Mouse (Mus musculus): ENCODE measurements around the gene Ptbp1. TPM values are rescaled to one million over a fixed set of nuclear protein-coding genes. Genes with fewer than 3 reads are reported as not detected.

Gene Ptbp1
- polyA plus RNA-seq, 2 experiments, result 84.5 to 126 TPM

DNA sequence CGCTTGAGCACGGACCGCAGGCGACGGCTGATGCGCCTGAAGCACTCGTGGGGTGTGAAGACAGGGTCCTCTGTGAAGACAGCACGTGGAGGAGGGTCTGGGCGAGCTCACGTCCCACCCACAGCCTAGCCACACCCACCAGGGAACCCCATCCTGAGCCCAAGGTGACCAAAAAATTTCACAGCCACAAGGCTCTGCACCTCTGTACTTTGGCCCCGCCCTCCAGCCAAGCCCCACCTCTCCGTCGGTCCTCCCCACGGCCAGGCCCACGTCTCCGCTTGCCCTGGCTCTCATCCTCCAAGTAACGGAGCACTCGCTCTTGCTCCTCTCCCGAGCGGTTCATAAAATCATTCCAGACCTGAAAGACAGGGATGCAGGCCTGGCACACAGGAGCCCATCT lies 58.2 kb downstream of the Ptbp1 start:
- Histone ChIP-seq H3K36me3 (replicated peaks; ENCODE audit: control insufficient read depth, insufficient read depth, low read depth) (no peaks in the 10 kb centered on the region), H3K27me3 (ENCODE audit: control insufficient read depth, insufficient read depth, low read length) (no peaks in the 10 kb centered on the region), H3K9me3 (ENCODE audit: control insufficient read depth, low read length) (no peaks in the 10 kb centered on the region), H3K27ac (no peak overlapping the region), H3K9ac (replicated peaks) (no peak overlapping the region), H3K4me1 (replicated peaks; ENCODE audit: control insufficient read depth in 2 of 2, insufficient read depth in 2 of 2, low read length in 1 of 2) (peaks cover 26 to 36% of the 10 kb centered on the region in 2 experiments), H3K4me3 (ENCODE audit: insufficient read depth in 1 of 2, low read depth in 2 of 2, low read length in 2 of 2) (no peak overlapping the region), H3K4me2 (ENCODE audit: low read depth) (no peak overlapping the region)
- TF ChIP-seq CTCF (IDR thresholded peaks at IDR 0.05; ENCODE audit: low read depth) (no peak), EP300 (IDR thresholded peaks at IDR 0.05; ENCODE audit: low read depth) (no peak)
- WGBS (ENCODE audit: insufficient replicate concordance), result 69% methylated on average over 20 of the region's 20 CpGs
- ATAC-seq (ENCODE audit: insufficient read depth) (no peak), DNase-seq (ENCODE audit: low read depth in 3 of 3, low spot score in 3 of 3) (no peak)

Small RNAs within 50 kb of the gene (microRNA-seq; reads per million reads assigned to microRNA genes)
- gene Mir6910, result not detected

Other genes with a start within 250 kb of the Ptbp1 start
Only the 30 nearest of the 33 such genes appear.
- gene Madcam1, start 189.9 kb upstream of the Ptbp1 start, polyA plus RNA-seq (2012; rRNA removed), result 0.05 and 0.10 TPM in 2 replicates
- 0.20 and 0.45 TPM in 2 replicates for gene Madcam1, start 189.9 kb upstream of the Ptbp1 start, polyA plus RNA-seq (2014; fragmentation: Nextera tagmentation; extraction: Ambion mirVana)
- 14.3 and 18.7 TPM in 2 replicates for gene Tpgs1, start 185.1 kb upstream of the Ptbp1 start, polyA plus RNA-seq (2012; rRNA removed)
- gene Tpgs1, start 185.1 kb upstream of the Ptbp1 start, polyA plus RNA-seq (2014; fragmentation: Nextera tagmentation; extraction: Ambion mirVana), result 24.5 and 25.7 TPM in 2 replicates
- gene Cdc34, start 172.2 kb upstream of the Ptbp1 start, polyA plus RNA-seq (2012; rRNA removed), result 106 and 127 TPM in 2 replicates
- 115 and 124 TPM in 2 replicates for gene Cdc34, start 172.2 kb upstream of the Ptbp1 start, polyA plus RNA-seq (2014; fragmentation: Nextera tagmentation; extraction: Ambion mirVana)
- gene Gzmm, start 165.4 kb upstream of the Ptbp1 start, polyA plus RNA-seq (2012; rRNA removed), result 0.13 TPM in 2 replicates
- gene Gzmm, start 165.4 kb upstream of the Ptbp1 start, polyA plus RNA-seq (2014; fragmentation: Nextera tagmentation; extraction: Ambion mirVana), result not detected in 2 replicates
- gene Bsg, start 149.9 kb upstream of the Ptbp1 start, polyA plus RNA-seq (2012; rRNA removed), result 469 and 579 TPM in 2 replicates
- 809 and 828 TPM in 2 replicates for gene Bsg, start 149.9 kb upstream of the Ptbp1 start, polyA plus RNA-seq (2014; fragmentation: Nextera tagmentation; extraction: Ambion mirVana)
- gene Hcn2, start 137.8 kb upstream of the Ptbp1 start, polyA plus RNA-seq (2012; rRNA removed), result 0.09 and 0.17 TPM in 2 replicates
- not detected in 2 replicates for gene Hcn2, start 137.8 kb upstream of the Ptbp1 start, polyA plus RNA-seq (2014; fragmentation: Nextera tagmentation; extraction: Ambion mirVana)
- 17.4 and 17.9 TPM in 2 replicates for gene Polrmt, start 107.8 kb upstream of the Ptbp1 start, polyA plus RNA-seq (2012; rRNA removed)
- 10.1 and 13.3 TPM in 2 replicates for gene Polrmt, start 107.8 kb upstream of the Ptbp1 start, polyA plus RNA-seq (2014; fragmentation: Nextera tagmentation; extraction: Ambion mirVana)
- gene Fgf22, start 99.4 kb upstream of the Ptbp1 start, polyA plus RNA-seq (2012; rRNA removed), result not detected in 2 replicates
- not detected in 2 replicates for gene Fgf22, start 99.4 kb upstream of the Ptbp1 start, polyA plus RNA-seq (2014; fragmentation: Nextera tagmentation; extraction: Ambion mirVana)
- gene Rnf126, start 87.5 kb upstream of the Ptbp1 start, polyA plus RNA-seq (2012; rRNA removed), result 46.4 and 51.3 TPM in 2 replicates
- gene Rnf126, start 87.5 kb upstream of the Ptbp1 start, polyA plus RNA-seq (2014; fragmentation: Nextera tagmentation; extraction: Ambion mirVana), result 27.7 and 33.7 TPM in 2 replicates
- gene Fstl3, start 77.2 kb upstream of the Ptbp1 start, polyA plus RNA-seq (2012; rRNA removed), result 0.54 and 0.56 TPM in 2 replicates
- 0.18 and 0.23 TPM in 2 replicates for gene Fstl3, start 77.2 kb upstream of the Ptbp1 start, polyA plus RNA-seq (2014; fragmentation: Nextera tagmentation; extraction: Ambion mirVana)
- gene Prss57, start 63.5 kb upstream of the Ptbp1 start, polyA plus RNA-seq (2012; rRNA removed), result 1.6 TPM in 2 replicates
- gene Prss57, start 63.5 kb upstream of the Ptbp1 start, polyA plus RNA-seq (2014; fragmentation: Nextera tagmentation; extraction: Ambion mirVana), result 3.2 and 4.9 TPM in 2 replicates
- gene Palm, start 60.9 kb upstream of the Ptbp1 start, polyA plus RNA-seq (2012; rRNA removed), result 3.4 and 3.5 TPM in 2 replicates
- 4.0 and 4.1 TPM in 2 replicates for gene Palm, start 60.9 kb upstream of the Ptbp1 start, polyA plus RNA-seq (2014; fragmentation: Nextera tagmentation; extraction: Ambion mirVana)
- gene Misp, start 33.4 kb upstream of the Ptbp1 start, polyA plus RNA-seq (2012; rRNA removed), result 0.13 and 0.18 TPM in 2 replicates
- 0.41 TPM in 1 of 2 replicates, not detected in the other for gene Misp, start 33.4 kb upstream of the Ptbp1 start, polyA plus RNA-seq (2014; fragmentation: Nextera tagmentation; extraction: Ambion mirVana)
- 133 and 152 TPM in 2 replicates for gene Prtn3, start 20.0 kb downstream of the Ptbp1 start, polyA plus RNA-seq (2012; rRNA removed)
- gene Prtn3, start 20.0 kb downstream of the Ptbp1 start, polyA plus RNA-seq (2014; fragmentation: Nextera tagmentation; extraction: Ambion mirVana), result 86.8 and 132 TPM in 2 replicates
- 6.7 and 7.0 TPM in 2 replicates for gene Plppr3, start 20.2 kb downstream of the Ptbp1 start, polyA plus RNA-seq (2012; rRNA removed)
- 2.8 and 3.0 TPM in 2 replicates for gene Plppr3, start 20.2 kb downstream of the Ptbp1 start, polyA plus RNA-seq (2014; fragmentation: Nextera tagmentation; extraction: Ambion mirVana)
- 52.2 and 61.9 TPM in 2 replicates for gene Elane, start 31.8 kb downstream of the Ptbp1 start, polyA plus RNA-seq (2012; rRNA removed)
- gene Elane, start 31.8 kb downstream of the Ptbp1 start, polyA plus RNA-seq (2014; fragmentation: Nextera tagmentation; extraction: Ambion mirVana), result 116 and 151 TPM in 2 replicates
- gene Cfd, start 36.4 kb downstream of the Ptbp1 start, polyA plus RNA-seq (2012; rRNA removed), result 0.14 and 0.29 TPM in 2 replicates
- not detected in 2 replicates for gene Cfd, start 36.4 kb downstream of the Ptbp1 start, polyA plus RNA-seq (2014; fragmentation: Nextera tagmentation; extraction: Ambion mirVana)
- 13.3 and 14.3 TPM in 2 replicates for gene Med16, start 54.5 kb downstream of the Ptbp1 start, polyA plus RNA-seq (2012; rRNA removed)
- 10.0 and 12.0 TPM in 2 replicates for gene Med16, start 54.5 kb downstream of the Ptbp1 start, polyA plus RNA-seq (2014; fragmentation: Nextera tagmentation; extraction: Ambion mirVana)
- gene Gm26602, start 56.4 kb downstream of the Ptbp1 start, polyA plus RNA-seq (2012; rRNA removed), result not detected in 2 replicates
- gene Gm26602, start 56.4 kb downstream of the Ptbp1 start, polyA plus RNA-seq (2014; fragmentation: Nextera tagmentation; extraction: Ambion mirVana), result not detected in 2 replicates
- 0.17 and 0.30 TPM in 2 replicates for gene Kiss1r, start 62.5 kb downstream of the Ptbp1 start, polyA plus RNA-seq (2012; rRNA removed)
- 0.11 TPM in 1 of 2 replicates, not detected in the other for gene Kiss1r, start 62.5 kb downstream of the Ptbp1 start, polyA plus RNA-seq (2014; fragmentation: Nextera tagmentation; extraction: Ambion mirVana)
- 34.7 and 41.4 TPM in 2 replicates for gene R3hdm4, start 66.8 kb downstream of the Ptbp1 start, polyA plus RNA-seq (2012; rRNA removed)
- 38.5 and 46.0 TPM in 2 replicates for gene R3hdm4, start 66.8 kb downstream of the Ptbp1 start, polyA plus RNA-seq (2014; fragmentation: Nextera tagmentation; extraction: Ambion mirVana)
- 5.5 and 6.4 TPM in 2 replicates for gene Arid3a, start 72.6 kb downstream of the Ptbp1 start, polyA plus RNA-seq (2012; rRNA removed)
- gene Arid3a, start 72.6 kb downstream of the Ptbp1 start, polyA plus RNA-seq (2014; fragmentation: Nextera tagmentation; extraction: Ambion mirVana), result 3.4 and 3.9 TPM in 2 replicates
- gene Wdr18, start 105.7 kb downstream of the Ptbp1 start, polyA plus RNA-seq (2012; rRNA removed), result 22.3 and 24.7 TPM in 2 replicates
- 58.4 TPM in 2 replicates for gene Wdr18, start 105.7 kb downstream of the Ptbp1 start, polyA plus RNA-seq (2014; fragmentation: Nextera tagmentation; extraction: Ambion mirVana)
- 0.01 and 0.03 TPM in 2 replicates for gene Grin3b, start 116.3 kb downstream of the Ptbp1 start, polyA plus RNA-seq (2012; rRNA removed)
- 0.13 TPM in 1 of 2 replicates, not detected in the other for gene Grin3b, start 116.3 kb downstream of the Ptbp1 start, polyA plus RNA-seq (2014; fragmentation: Nextera tagmentation; extraction: Ambion mirVana)
- gene Tmem259, start 129.9 kb downstream of the Ptbp1 start, polyA plus RNA-seq (2012; rRNA removed), result 59.7 and 79.7 TPM in 2 replicates
- 5.9 and 8.6 TPM in 2 replicates for gene Tmem259, start 129.9 kb downstream of the Ptbp1 start, polyA plus RNA-seq (2014; fragmentation: Nextera tagmentation; extraction: Ambion mirVana)
- gene Cnn2, start 134.2 kb downstream of the Ptbp1 start, polyA plus RNA-seq (2012; rRNA removed), result 14.3 and 15.8 TPM in 2 replicates
- 33.8 and 39.7 TPM in 2 replicates for gene Cnn2, start 134.2 kb downstream of the Ptbp1 start, polyA plus RNA-seq (2014; fragmentation: Nextera tagmentation; extraction: Ambion mirVana)
- 11.2 and 12.7 TPM in 2 replicates for gene Abca7, start 142.1 kb downstream of the Ptbp1 start, polyA plus RNA-seq (2012; rRNA removed)
- gene Abca7, start 142.1 kb downstream of the Ptbp1 start, polyA plus RNA-seq (2014; fragmentation: Nextera tagmentation; extraction: Ambion mirVana), result 4.9 and 6.0 TPM in 2 replicates
- gene Arhgap45, start 162.2 kb downstream of the Ptbp1 start, polyA plus RNA-seq (2012; rRNA removed), result 17.5 and 20.9 TPM in 2 replicates
- 7.9 and 9.3 TPM in 2 replicates for gene Arhgap45, start 162.2 kb downstream of the Ptbp1 start, polyA plus RNA-seq (2014; fragmentation: Nextera tagmentation; extraction: Ambion mirVana)
- gene Polr2e, start 185.4 kb downstream of the Ptbp1 start, polyA plus RNA-seq (2012; rRNA removed), result 77.0 and 121 TPM in 2 replicates
- gene Polr2e, start 185.4 kb downstream of the Ptbp1 start, polyA plus RNA-seq (2014; fragmentation: Nextera tagmentation; extraction: Ambion mirVana), result 88.0 and 90.2 TPM in 2 replicates
- 274 and 388 TPM in 2 replicates for gene Gpx4, start 192.7 kb downstream of the Ptbp1 start, polyA plus RNA-seq (2012; rRNA removed)
- gene Gpx4, start 192.7 kb downstream of the Ptbp1 start, polyA plus RNA-seq (2014; fragmentation: Nextera tagmentation; extraction: Ambion mirVana), result 705 and 724 TPM in 2 replicates

Data from liver, embryonic 14.5 days (tissue).